Mouse (Mus musculus) heart, adult 2 months (tissue): ENCODE results near the gene Creg2. TPM values are rescaled to one million over a fixed set of nuclear protein-coding genes. Genes with fewer than 3 reads are reported as not detected.

ENCODE experiments used
- DNase-seq, 2 experiments: peaks; one replicate each; pipeline ENCODE4 v3.0.0; 2021
- H3K27ac ChIP-seq: fragments of 200-600 bp; 2 replicates; pipeline ENCODE4 v1.8.1; 2022
- H3K27me3 ChIP-seq: fragments of 200-500 bp; 2 replicates; pipeline ENCODE4 v1.6.1; 2012; ENCODE audit warnings: mild to moderate bottlenecking, low read length, inconsistent platforms, mixed read lengths; ENCODE audit not compliant: control insufficient read depth, insufficient read depth
- H3K36me3 ChIP-seq: fragments of 200-500 bp; 2 replicates; pipeline ENCODE4 v1.6.1; 2012; ENCODE audit warnings: low read length, inconsistent platforms; ENCODE audit not compliant: control insufficient read depth, insufficient read depth
- H3K4me1 ChIP-seq: fragments of 200-500 bp; 2 replicates; pipeline ENCODE4 v1.6.1; 2011; ENCODE audit warnings: low read length; ENCODE audit not compliant: control insufficient read depth, insufficient read depth
- H3K4me3 ChIP-seq: fragments of 200-600 bp; 2 replicates; pipeline ENCODE4 v1.8.1; 2022
- H3K79me2 ChIP-seq: fragments of 200-500 bp; replicated peaks from 2 replicates; pipeline ENCODE4 v1.6.1; 2012; ENCODE audit warnings: mild to moderate bottlenecking, inconsistent platforms, low read length, moderate library complexity, mixed read lengths; ENCODE audit not compliant: control insufficient read depth, insufficient read depth
- H3K9ac ChIP-seq: fragments of 200-500 bp; 2 replicates; pipeline ENCODE4 v1.6.1; 2012; ENCODE audit warnings: low read depth, mild to moderate bottlenecking, control low read depth, inconsistent platforms, low read length, mixed read lengths
- CTCF ChIP-seq: fragments of 200-600 bp; IDR thresholded peaks from 2 replicates; pipeline ENCODE4 v1.8.1; 2022; ENCODE audit warnings: antibody characterized with exemption, mild to moderate bottlenecking, moderate library complexity
- EP300 ChIP-seq: fragments of 200-500 bp; IDR thresholded peaks from 2 replicates; pipeline ENCODE4 v1.6.1; 2011; ENCODE audit warnings: low read depth, low read length, control low read depth; ENCODE audit not compliant: insufficient read depth
- POLR2A ChIP-seq: fragments of 200-500 bp; IDR thresholded peaks from 2 replicates; pipeline ENCODE4 v1.6.1; 2011; ENCODE audit warnings: mild to moderate bottlenecking, low read depth, low read length, control low read depth; ENCODE audit not compliant: insufficient read depth
- WGBS: fragments of 180-500 bp; shearing (Covaris S2); methylation state at CpG from one replicate; pipeline ENCODE4 v1.1.7; 2018; 5-methylcytosine and 5-hydroxymethylcytosine counted together
- intact Hi-C: fragments of 180-260 bp; cut with DNase I; formaldehyde crosslinking; loops from one replicate; pipeline ENCODE4 v1.15.1; 2025
- long read RNA-seq: library from polyadenylated mRNA; stranded (forward); transcript quantifications from one replicate; pipeline ENCODE4 v2.0.0, GENCODE M21; 2021
- polyA plus RNA-seq: library from polyadenylated mRNA; depleted of rRNA; stranded (reverse); fragments of >200 nt; gene quantifications from 2 replicates; pipeline ENCODE4 v1.2.3, GENCODE M21; 2012; rRNA removed
- total RNA-seq, 2 experiments: library from RNA; stranded (reverse); gene quantifications; 2 replicates each; pipeline ENCODE4 v1.2.3; 2021

The Creg2 gene
- total RNA-seq (under 1 TPM in 1 of 2 experiments, not detected in 1; 0.05 TPM), polyA plus RNA-seq (0.06 TPM in 1 of 2 replicates, not detected in the other)
- long read RNA-seq, result 0 reads

DNA sequence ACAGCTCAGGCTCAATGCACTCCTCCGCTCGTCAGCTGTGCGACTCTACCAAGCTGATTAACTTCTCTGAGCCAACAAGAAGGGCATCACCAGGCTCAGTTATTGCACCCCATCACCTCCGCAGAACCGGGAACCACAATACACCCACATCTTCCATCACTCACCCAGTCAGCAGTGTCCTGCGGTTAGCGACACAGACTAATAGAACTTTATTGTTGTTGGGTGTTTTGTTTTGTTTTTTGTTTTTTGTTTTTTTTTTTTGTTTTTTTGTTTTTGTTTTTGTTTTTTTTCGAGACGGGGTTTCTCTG lies at the start of gene Creg2:
Creg2 (minus strand) TSS at position 234 of the 308 bp plus-strand sequence.
- intact Hi-C loops, result no loop called here
- WGBS, result 33% methylated on average over 9 of the region's 9 CpGs
- Histone ChIP-seq H3K27me3 (peaks cover 14% of the 10 kb centered on the region), H3K36me3 (no peaks in the 10 kb centered on the region), H3K27ac (no peak within 1 kb of the TSS), H3K4me3 (peak within 1 kb of the TSS; percentile 41), H3K9ac (peak within 1 kb of the TSS; percentile 27), H3K4me1 (peaks cover 6% of the 10 kb centered on the region), H3K79me2 (no peaks in the 10 kb centered on the region)
- no peak for DNase-seq
- TF ChIP-seq CTCF (no peak), EP300 (no peak), POLR2A (no peak)

DNA sequence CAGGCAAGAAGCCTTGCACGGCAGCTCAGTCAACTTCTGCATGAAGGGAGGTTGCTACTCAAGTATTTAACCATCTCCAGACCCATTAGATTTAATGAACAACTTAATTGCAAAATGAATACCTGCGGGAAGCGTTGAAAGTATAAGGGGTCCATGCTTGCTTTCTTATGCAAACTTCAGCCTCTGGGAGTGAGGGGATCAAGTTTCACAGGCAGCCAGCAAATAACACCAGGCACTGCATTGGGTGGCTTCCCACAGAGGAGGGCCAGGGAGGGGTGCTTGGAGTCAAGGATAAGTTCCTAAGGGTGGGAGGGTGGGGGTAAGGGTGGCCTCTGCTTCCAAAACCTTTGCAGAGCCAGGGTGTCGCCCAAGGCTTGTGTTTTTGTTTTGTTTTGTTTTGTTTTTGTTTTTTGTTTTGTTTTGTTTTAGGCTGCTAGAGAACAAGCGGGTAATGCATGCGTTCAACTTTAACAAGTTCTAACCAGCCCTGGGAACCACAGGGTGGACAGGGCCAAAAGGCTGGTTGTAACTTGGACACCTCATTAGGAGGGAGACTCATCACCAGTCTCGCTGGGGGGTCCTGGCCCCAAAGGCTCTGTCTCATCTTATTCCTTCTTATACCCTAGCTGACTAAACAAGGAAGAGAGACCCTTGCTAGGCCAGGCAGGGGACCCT lies 49.5 kb upstream of the Creg2 start:
- Histone ChIP-seq H3K27ac (no peak overlapping the region), H3K79me2 (no peaks in the 10 kb centered on the region), H3K36me3 (no peaks in the 10 kb centered on the region), H3K4me3 (no peak overlapping the region), H3K9ac (no peak overlapping the region), H3K27me3 (no peaks in the 10 kb centered on the region), H3K4me1 (peaks cover 3% of the 10 kb centered on the region)
- DNase-seq, result no peak
- intact Hi-C loops, result no loop called here
- no peak for TF ChIP-seq EP300
- 78% methylated on average over 7 of the region's 7 CpGs for WGBS

DNA sequence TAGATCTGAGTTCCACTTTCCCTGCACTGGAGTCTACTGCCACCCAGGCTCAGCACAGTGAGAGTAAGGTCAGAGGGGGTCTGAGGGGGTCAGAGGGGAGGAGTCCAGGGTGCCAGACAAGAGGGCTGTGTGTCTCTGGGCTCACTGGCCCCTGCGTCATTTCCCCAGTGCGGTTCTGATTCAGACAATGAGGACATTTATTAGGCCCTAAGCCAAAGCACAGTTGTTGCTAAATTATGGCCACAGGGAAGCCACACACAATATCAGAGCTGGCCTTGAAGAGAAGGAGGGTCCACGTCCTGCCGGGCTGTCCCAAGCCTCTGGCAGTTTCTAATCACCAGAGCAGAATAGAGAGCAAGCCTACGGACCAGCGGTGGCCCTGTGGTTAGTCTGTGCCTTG lies 47.2 kb upstream of the Creg2 start:
- no peak overlapping the region for H3K4me3 ChIP-seq
- peak in 1 of 2 experiments; percentile 47 for DNase-seq
- peaks cover 6% of the 10 kb centered on the region for H3K4me1 ChIP-seq
- intact Hi-C loops, result no loop called here
- no peaks in the 10 kb centered on the region for H3K27me3 ChIP-seq
- TF ChIP-seq CTCF (no peak), POLR2A (no peak), EP300 (no peak)
- H3K36me3 ChIP-seq, result no peaks in the 10 kb centered on the region
- H3K9ac ChIP-seq, result no peak overlapping the region
- WGBS, result 33% methylated on average over 6 of the region's 6 CpGs
- no peaks in the 10 kb centered on the region for H3K79me2 ChIP-seq
- H3K27ac ChIP-seq, result 0 out of 2 replicates have a peak overlapping the region, but pooled peaks have one; percentile 18

DNA sequence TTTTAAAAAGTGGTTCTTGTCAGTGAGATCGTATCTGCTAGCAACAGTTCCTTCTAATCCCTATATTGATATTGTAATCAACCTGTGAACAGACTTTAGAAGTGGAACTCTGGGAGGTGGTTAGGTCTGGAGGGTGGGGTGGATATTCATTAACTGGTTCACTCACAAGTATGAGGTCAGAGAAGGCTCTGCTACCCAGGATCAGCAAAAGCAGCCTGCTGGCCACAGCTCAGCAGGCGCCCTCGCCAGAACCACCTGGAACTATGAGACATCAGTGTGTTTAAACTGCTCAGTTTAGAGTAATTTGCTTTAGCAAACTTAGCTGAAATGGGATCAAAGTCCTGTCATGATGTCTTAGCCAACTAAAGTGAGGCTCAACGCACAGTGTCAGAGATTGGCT lies 43.9 kb upstream of the Creg2 start:
- no peaks in the 10 kb centered on the region for H3K79me2 ChIP-seq
- DNase-seq, result no peak
- no peak overlapping the region for H3K9ac ChIP-seq
- TF ChIP-seq EP300 (no peak), POLR2A (no peak), CTCF (no peak)
- no peaks in the 10 kb centered on the region for H3K36me3 ChIP-seq
- H3K27me3 ChIP-seq, result no peaks in the 10 kb centered on the region
- no peak overlapping the region for H3K4me3 ChIP-seq
- no peak overlapping the region for H3K27ac ChIP-seq
- 65% methylated on average over 4 of the region's 4 CpGs for WGBS
- peaks cover 6% of the 10 kb centered on the region for H3K4me1 ChIP-seq
- intact Hi-C loops, result no loop called here

DNA sequence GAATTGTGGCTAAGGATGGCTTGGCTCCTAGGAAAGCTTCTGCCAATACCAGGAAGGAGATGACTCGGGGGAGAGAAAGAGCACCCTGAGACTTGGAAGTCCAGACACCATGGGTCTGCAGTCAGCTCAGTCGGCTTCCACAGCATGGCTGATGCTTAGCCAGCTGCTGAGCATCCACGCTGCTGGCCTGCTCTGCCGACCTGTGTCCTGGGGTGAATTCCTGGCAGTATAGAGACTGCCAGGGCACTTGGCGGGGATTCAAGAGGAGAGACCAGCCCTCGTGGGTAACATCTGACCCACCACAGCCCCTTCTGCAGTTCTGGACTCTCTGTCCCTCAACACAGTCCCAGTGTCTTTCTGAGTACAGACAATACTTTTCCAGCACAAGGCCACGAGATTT lies 43.5 kb upstream of the Creg2 start:
- H3K27ac ChIP-seq, result no peak overlapping the region
- no peaks in the 10 kb centered on the region for H3K79me2 ChIP-seq
- WGBS, result 51% methylated on average over 7 of the region's 7 CpGs
- H3K36me3 ChIP-seq, result no peaks in the 10 kb centered on the region
- H3K4me1 ChIP-seq, result peaks cover 6% of the 10 kb centered on the region
- H3K27me3 ChIP-seq, result no peaks in the 10 kb centered on the region
- no peak for TF ChIP-seq POLR2A
- no peak for TF ChIP-seq EP300
- TF ChIP-seq CTCF, result no peak
- DNase-seq, result no peak
- no peak overlapping the region for H3K9ac ChIP-seq
- intact Hi-C loops, result no loop called here
- H3K4me3 ChIP-seq, result no peak overlapping the region

DNA sequence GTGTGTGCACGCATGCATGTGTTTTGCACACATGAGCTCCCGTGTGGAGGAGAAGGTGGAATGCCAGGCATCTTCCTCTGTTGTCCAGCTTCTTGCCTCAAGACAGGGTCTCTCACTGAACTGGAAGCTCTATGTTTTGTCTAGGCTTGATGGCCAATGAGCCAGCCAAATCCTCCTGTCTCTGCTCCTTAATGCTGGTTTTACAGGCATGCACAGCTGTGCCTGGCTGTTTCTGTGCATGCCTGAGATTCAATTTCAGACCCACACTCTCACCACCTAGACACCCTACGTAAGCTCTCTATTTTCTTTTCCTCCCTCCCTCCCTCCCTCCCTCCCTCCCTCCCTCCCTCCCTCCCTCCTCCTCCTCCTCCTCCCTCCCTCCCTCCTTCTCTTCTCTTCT lies 40.7 kb upstream of the Creg2 start:
- no peaks in the 10 kb centered on the region for H3K79me2 ChIP-seq
- intact Hi-C loops, result no loop called here
- H3K9ac ChIP-seq, result no peak overlapping the region
- H3K27ac ChIP-seq, result no peak overlapping the region
- H3K27me3 ChIP-seq, result no peaks in the 10 kb centered on the region
- H3K36me3 ChIP-seq, result no peaks in the 10 kb centered on the region
- H3K4me3 ChIP-seq, result no peak overlapping the region
- 86% methylated on average over 3 of the region's 3 CpGs for WGBS
- no peak for DNase-seq
- H3K4me1 ChIP-seq, result peaks cover 4% of the 10 kb centered on the region
- TF ChIP-seq EP300 (no peak), POLR2A (no peak), CTCF (no peak)
